Mouse (Mus musculus): ENCODE data around the gene Ttf2. TPM values are rescaled to one million over a fixed set of nuclear protein-coding genes. Genes with fewer than 3 reads are reported as not detected.

Ttf2 gene
- polyA plus RNA-seq (2021; fragmentation: Nextera tagmentation): 0.39 and 0.43 TPM in 2 replicates
- long read RNA-seq, experiment 1, partial matches to known transcripts: 1 of 1 reads
- long read RNA-seq, experiment 1, other reads (novel, unspliced or antisense): 0 of 1 reads
- long read RNA-seq, experiment 2, full-length matches to known transcripts: 2 of 4 reads
- long read RNA-seq, experiment 2, partial matches to known transcripts: 1 of 4 reads
- long read RNA-seq, experiment 2, other reads (novel, unspliced or antisense): 1 of 4 reads

DNA sequence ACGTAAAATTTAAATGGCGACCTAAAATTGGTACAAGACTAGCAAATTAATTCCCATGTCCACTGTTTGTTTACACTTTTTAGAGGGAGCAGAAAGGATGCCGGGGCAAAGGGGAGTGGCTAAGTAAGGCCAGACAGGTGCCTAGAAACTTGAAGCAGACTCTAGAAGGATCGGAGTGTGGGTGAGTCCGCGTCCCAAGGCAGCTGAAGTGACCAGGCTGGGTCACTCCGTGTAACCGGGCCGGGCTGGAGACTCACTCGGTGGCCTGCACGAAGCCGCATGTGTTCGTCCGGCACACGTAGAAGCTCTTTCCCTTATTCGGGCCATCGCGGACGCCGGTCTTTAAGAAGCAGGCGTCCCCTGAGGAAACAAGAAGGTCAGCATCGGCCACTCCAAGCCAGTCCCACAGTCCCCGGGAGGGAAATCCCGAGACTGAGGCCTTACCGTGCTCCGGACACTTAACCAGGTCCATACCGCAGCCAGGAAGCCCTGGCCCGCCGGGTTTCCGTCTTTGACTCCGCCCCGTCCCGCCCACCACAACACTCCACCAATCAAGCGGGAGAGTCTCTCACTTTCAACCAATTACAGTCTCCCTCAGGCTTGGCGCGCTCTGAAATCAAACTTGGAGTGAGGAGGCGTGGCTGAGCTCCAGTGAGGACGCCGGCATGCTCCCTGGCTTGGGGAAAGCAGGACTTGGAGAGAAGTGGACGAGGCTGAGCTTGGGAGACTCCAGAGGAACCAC lies at the start of gene Ttf2:
Gene Ttf2, minus strand, starts transcription at position 488 of the 742 bp plus-strand sequence.

DNA sequence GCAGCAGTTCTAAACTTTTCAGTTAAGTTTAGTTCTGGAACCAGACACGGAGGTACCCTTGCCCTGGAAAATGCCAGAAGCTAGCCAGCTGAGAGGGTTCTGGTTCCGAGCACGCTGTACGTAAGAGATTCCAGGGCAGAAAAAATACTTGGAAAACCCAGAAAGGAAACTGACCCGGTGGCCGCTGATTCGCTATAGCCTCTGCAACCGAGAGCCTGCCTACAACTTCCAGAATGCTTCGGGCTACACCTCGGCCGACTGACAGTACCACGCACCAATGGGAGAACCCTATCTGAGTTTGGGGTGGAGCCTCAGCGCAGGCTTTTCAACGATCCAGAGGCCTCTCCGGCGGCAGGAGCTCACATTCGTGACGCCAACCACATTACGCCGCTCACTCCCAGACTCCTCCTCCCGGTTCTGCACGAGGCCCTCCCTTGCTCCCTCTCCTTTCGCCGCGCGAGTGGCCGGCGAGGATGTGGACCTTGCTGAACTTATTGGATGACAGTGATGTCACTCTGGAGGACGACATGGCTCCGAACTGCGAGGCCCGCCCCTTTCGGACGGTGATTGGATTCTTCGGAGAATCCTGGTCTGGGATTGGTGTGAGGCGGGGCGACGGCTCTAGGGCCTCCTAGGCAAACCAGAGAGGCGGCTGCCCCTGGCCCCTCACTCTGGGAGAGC lies 47.5 kb downstream of the Ttf2 start, which contains the start of gene Trim45:
Gene Trim45, plus strand, starts transcription at position 378 of the 681 bp plus-strand sequence.

Other genes with a start within 250 kb of the Ttf2 start
- gene Vtcn1, start 144.2 kb downstream of the Ttf2 start, polyA plus RNA-seq (2021; fragmentation: Nextera tagmentation): not detected in 2 replicates
- 2.3 and 2.7 TPM in 2 replicates for gene Trim45, start 47.5 kb downstream of the Ttf2 start, polyA plus RNA-seq (2021; fragmentation: Nextera tagmentation)
- gene Cd101, start 59.9 kb upstream of the Ttf2 start, polyA plus RNA-seq (2021; fragmentation: Nextera tagmentation): 0.04 and 0.16 TPM in 2 replicates
- gene Ptgfrn, start 140.6 kb upstream of the Ttf2 start, polyA plus RNA-seq (2021; fragmentation: Nextera tagmentation): 0.53 and 0.64 TPM in 2 replicates

Data from layer of hippocampus, adult 6 months (tissue).